8 mouse cellular contexts compared by ENCODE assay signal in the genomic region with DNA sequence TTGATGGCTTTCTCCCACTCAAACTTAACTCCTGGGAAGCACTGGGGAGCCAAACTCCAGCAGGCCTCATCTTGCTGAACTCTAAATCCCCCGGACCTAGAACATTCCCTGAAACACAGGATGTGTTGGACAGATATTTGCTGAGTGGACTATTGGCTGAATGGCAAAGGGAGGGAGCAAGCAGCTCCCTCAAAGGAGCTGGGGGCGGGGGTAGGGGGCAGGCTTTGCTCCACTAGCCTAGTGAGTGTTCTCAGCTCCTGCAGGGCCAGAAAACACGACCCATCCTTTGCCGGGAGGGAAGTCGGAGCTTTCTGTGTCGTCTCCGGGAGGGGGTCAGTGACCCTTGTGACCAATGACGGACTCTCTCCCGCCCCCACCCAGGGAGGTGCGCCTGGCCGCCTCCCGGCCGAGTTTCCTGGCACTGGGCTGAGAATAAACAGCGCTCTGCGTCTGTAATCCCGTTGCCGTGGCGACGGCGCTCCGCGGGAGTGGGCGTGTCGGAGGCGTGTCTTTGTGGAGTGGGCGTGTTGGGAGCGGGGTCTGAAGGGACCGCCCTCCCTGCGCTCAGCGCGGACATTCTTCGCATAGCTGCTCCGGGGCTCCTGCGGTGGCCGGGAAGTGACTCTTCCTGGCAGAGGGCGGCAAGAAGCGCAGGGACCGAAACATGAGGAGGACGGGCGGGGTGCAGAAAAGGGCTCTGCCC. TPM values are rescaled to one million over a fixed set of nuclear protein-coding genes. Genes with fewer than 3 reads are reported as not detected.
DNase-seq lines count a peak whose midpoint lies in the region; ATAC-seq lines count a peak whose summit lies in the region.

No protein-coding gene starts in this region.

- no peaks in the 10 kb centered on the region for H3K9me3 ChIP-seq in intestine, embryonic 14.5 days (ENCODE audit: control insufficient read depth, low read length)

- H3K27me3 ChIP-seq in intestine, embryonic 14.5 days (replicated peaks; ENCODE audit: control insufficient read depth, insufficient read depth, low read length) = no peaks in the 10 kb centered on the region

- ATAC-seq in intestine, embryonic 14.5 days (replicated peaks; ENCODE audit: low FRiP score, low TSS enrichment, low read depth) = peak; percentile 87

- peak overlapping the region; percentile 97 for H3K27ac ChIP-seq in intestine, embryonic 14.5 days (ENCODE audit: low read depth)

- DNase-seq in adipocyte (ENCODE audit: low spot score) = peak; percentile 94
- peak; percentile 98 for DNase-seq in embryo, embryonic 10 days (ENCODE audit: low spot score)
- DNase-seq in gastrocnemius, postnatal 14 days = peak; percentile 99
- DNase-seq in intestine, embryonic 14.5 days (ENCODE audit: low spot score) = peak; percentile 100
- DNase-seq in left cerebral cortex, postnatal 14 days (ENCODE audit: low spot score in 2 of 2) = peak; percentile 95 to 96
- peak; percentile 98 for DNase-seq in mesoderm, embryonic 11.5 days (ENCODE audit: low read depth, low spot score)
- DNase-seq in right cerebral cortex, postnatal 36 days (ENCODE audit: low spot score in 2 of 2) = peak; percentile 90 to 93
- DNase-seq in yolk sac, embryonic 10.5 days (ENCODE audit: low spot score) = peak; percentile 100

- under 1% methylated on average over 40 of the region's 40 CpGs for WGBS in intestine, embryonic 14.5 days

- intact Hi-C loops in gastrocnemius, postnatal 14 days (cut with DNase I; ENCODE audit: low total_unique reads) = no loop called here
- intact Hi-C loops in left cerebral cortex, postnatal 14 days (cut with DNase I) = no loop called here

- H3K36me3 ChIP-seq in intestine, embryonic 14.5 days (ENCODE audit: control insufficient read depth, insufficient read depth, low read length) = peaks cover 4% of the 10 kb centered on the region; the same call in 1 of the 2 replicates

- H3K4me1 ChIP-seq in intestine, embryonic 14.5 days (replicated peaks; ENCODE audit: control insufficient read depth, insufficient read depth, low read length) = peaks cover 67% of the 10 kb centered on the region

- peak overlapping the region; percentile 38 for H3K4me3 ChIP-seq in intestine, embryonic 14.5 days (ENCODE audit: low read depth, low read length)

- H3K4me2 ChIP-seq in intestine, embryonic 14.5 days (ENCODE audit: low read length) = peak overlapping the region; percentile 78

- peak overlapping the region; percentile 41 for H3K9ac ChIP-seq in intestine, embryonic 14.5 days (ENCODE audit: low read length)

RNA-seq across cellular contexts. Expression of gene Socs3, which starts 6.6 kb away (rescaled TPM):
- 1 to 10 TPM; 2.9 to 3.7 TPM for total RNA-seq in gastrocnemius, postnatal 14 days (2021)
- polyA plus RNA-seq in intestine, embryonic 14.5 days (2014; fragmentation: Nextera tagmentation; extraction: Ambion mirVana) = 8.1 and 8.7 TPM in 2 replicates
- total RNA-seq in left cerebral cortex, postnatal 14 days (2021) = 1 to 10 TPM; 3.7 to 3.8 TPM

RNA-seq across cellular contexts. Expression of gene Pgs1, which starts 22.9 kb away (rescaled TPM):
- 10 to 100 TPM; 15.6 to 17.1 TPM for total RNA-seq in gastrocnemius, postnatal 14 days (2021)
- 31.6 and 33.8 TPM in 2 replicates for polyA plus RNA-seq in intestine, embryonic 14.5 days (2014; fragmentation: Nextera tagmentation; extraction: Ambion mirVana)
- 10 to 100 TPM; 74.4 to 76.2 TPM for total RNA-seq in left cerebral cortex, postnatal 14 days (2021)

Comparison
In these comparisons a context has a peak if more than half of its experiments do, and no peak if none do; other contexts are left out.
1. Peak in every context shown above with its lines: DNase-seq, ATAC-seq, H3K4me3 ChIP-seq and H3K27ac ChIP-seq.
2. RNA of gene Pgs1, which starts 22.9 kb away (total RNA-seq): 74.4 to 76.2 TPM in left cerebral cortex, postnatal 14 days; 15.6 to 17.1 TPM in gastrocnemius, postnatal 14 days; every median in the first group is over 4 times any median in the second.